Mouse (Mus musculus) erythroblast, embryonic 14.5 days (primary cell): Measurements from ENCODE around the gene Lta. TPM values are rescaled to one million over a fixed set of nuclear protein-coding genes. Genes with fewer than 3 reads are reported as not detected.

Experiments
- H3K27me3 ChIP-seq: 2 replicates; pipeline ENCODE4 v1.6.1; 2012; ENCODE audit warnings: inconsistent platforms; ENCODE audit not compliant: control insufficient read depth
- H3K36me3 ChIP-seq: 2 replicates; pipeline ENCODE4 v1.6.1; 2012; ENCODE audit warnings: mild to moderate bottlenecking, inconsistent platforms; ENCODE audit not compliant: control insufficient read depth
- H3K4me1 ChIP-seq: 2 replicates; pipeline ENCODE4 v1.6.1; 2012; ENCODE audit warnings: inconsistent platforms; ENCODE audit not compliant: control insufficient read depth
- H3K4me3 ChIP-seq: replicated peaks from 2 replicates; pipeline ENCODE3; 2012; ENCODE audit warnings: moderate library complexity, mild to moderate bottlenecking, inconsistent platforms
- H3K9me3 ChIP-seq: 2 replicates; pipeline ENCODE4 v1.6.1; 2012; ENCODE audit warnings: low read length, inconsistent platforms, mixed read lengths; ENCODE audit not compliant: control insufficient read depth
- GATA1 ChIP-seq: IDR thresholded peaks from 2 replicates; pipeline ENCODE4 v1.6.1; 2012; ENCODE audit warnings: low read length, inconsistent platforms, mixed read lengths
- TAL1 ChIP-seq: IDR thresholded peaks from 3 replicates; pipeline ENCODE4 v1.6.1; 2012; ENCODE audit warnings: low read length, inconsistent platforms, mixed read lengths
- polyA plus RNA-seq: library from polyadenylated mRNA; stranded (reverse); fragments of >175 nt; gene quantifications from 2 replicates; pipeline ENCODE4 v1.2.3, GENCODE M21; 2012

Lta gene
- polyA plus RNA-seq, 1 experiment: 0.03 TPM

DNA sequence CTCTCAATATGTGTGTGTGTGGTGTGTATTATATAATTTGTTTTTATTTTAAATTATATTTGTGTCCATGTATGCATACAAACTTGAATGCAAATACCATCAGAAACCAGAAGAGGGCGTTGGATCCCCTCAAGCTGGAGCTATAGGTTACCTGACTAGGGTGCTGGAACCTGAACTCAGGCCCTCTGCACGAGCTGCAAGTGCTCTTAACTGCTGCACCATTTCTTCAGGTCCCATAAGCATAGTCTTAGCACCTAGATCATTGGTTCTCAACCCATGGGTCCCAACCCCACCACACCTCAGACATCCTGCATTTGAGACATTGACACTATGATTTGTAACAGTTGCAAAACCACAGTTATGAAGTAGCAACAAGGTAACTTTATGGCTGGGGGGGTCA is 13.4 kb downstream of the Lta start:
- Histone ChIP-seq H3K36me3 (no peaks in the 10 kb centered on the region), H3K4me1 (peaks cover 15% of the 10 kb centered on the region), H3K9me3 (no peaks in the 10 kb centered on the region), H3K27me3 (peaks cover 34% of the 10 kb centered on the region), H3K4me3 (no peak overlapping the region)
- TF ChIP-seq GATA1 (no peak), TAL1 (no peak)

DNA sequence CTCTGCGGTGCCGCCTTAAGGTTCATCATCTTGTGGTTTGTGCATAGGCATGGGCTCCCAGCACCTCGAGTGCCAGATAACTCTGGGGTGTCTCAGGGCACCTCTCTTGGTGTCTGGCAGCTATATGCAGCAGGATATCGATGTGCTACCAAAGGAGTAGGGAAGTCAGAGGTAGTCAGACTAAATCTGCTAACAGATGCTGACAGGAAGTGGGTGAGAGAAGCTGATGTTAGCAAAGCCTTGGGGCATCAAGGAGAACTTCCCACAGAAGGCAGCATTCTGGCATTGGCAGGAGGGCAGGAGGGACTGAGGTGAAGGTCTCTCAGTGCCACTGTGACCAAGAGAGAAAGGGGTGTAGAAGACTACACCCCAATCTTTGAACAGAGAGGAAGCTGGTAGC is 15.1 kb downstream of the Lta start:
- no peaks in the 10 kb centered on the region for H3K36me3 ChIP-seq
- no peaks in the 10 kb centered on the region for H3K9me3 ChIP-seq
- H3K27me3 ChIP-seq: peaks cover 18% of the 10 kb centered on the region
- peaks cover 14% of the 10 kb centered on the region for H3K4me1 ChIP-seq
- TF ChIP-seq GATA1 (no peak), TAL1 (no peak)
- H3K4me3 ChIP-seq: no peak overlapping the region

DNA sequence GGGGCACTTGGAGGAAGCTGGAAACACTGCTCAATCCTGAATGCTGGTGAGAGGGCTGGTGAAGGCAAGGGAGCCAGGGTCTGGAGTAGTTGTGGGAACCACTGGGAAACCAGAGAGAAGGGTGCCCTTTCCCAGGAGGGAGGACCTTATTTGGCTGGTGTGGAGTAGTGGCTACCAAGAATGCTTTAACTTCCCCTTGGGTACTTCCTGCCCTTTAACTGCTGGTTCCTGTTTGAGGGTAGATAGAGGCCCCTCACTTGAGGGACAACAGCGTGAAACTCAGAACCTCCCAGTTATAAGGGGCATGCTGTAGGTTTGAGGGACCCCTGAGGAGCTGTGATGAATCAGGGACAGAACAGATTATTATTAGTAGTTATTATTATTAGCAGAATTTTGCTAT is 16.0 kb downstream of the Lta start:
- Histone ChIP-seq H3K4me1 (peaks cover 13% of the 10 kb centered on the region), H3K27me3 (peaks cover 9% of the 10 kb centered on the region), H3K9me3 (no peaks in the 10 kb centered on the region), H3K4me3 (no peak overlapping the region), H3K36me3 (no peaks in the 10 kb centered on the region)
- TF ChIP-seq TAL1 (no peak), GATA1 (no peak)

DNA sequence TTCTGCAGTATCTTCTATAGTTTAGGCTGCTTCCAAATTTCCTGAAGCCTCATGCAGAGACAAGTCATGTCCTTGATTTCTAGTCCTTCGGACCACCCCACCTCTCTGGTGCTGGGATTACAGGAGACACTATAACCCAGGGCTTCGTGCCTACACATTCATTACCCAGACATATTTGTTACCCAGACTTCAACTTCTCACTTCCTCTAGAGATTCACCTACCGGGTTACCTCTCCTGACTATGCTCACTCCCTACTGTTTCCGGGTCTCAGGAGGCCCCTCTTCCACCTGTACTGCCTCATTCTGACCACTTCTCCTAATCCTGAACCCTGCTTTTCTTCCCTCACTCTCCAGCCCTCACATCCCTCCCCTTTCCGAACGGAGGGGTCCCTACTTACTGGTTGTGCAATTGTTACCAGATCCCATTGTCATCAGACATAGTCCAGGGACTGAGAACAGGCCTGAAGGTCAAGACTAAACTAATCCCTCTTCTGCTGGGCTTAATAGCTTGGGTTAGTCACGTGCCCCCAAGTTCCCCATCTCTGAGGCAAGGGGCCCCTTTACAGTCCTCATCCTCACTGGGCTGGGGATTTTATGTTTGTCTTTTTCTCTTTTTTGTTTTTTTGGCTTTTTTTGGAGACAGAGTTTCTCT is 17.1 kb downstream of the Lta start, which contains the start of gene Lst1:
Lst1 (minus strand) TSS at position 481 of the 652 bp plus-strand sequence.
- Histone ChIP-seq H3K27me3 (peaks cover 4% of the 10 kb centered on the region), H3K9me3 (no peaks in the 10 kb centered on the region), H3K36me3 (no peaks in the 10 kb centered on the region), H3K4me3 (no peak within 1 kb of the TSS), H3K4me1 (peaks cover 13% of the 10 kb centered on the region)
- TF ChIP-seq TAL1: no peak
- TF ChIP-seq GATA1: no peak

DNA sequence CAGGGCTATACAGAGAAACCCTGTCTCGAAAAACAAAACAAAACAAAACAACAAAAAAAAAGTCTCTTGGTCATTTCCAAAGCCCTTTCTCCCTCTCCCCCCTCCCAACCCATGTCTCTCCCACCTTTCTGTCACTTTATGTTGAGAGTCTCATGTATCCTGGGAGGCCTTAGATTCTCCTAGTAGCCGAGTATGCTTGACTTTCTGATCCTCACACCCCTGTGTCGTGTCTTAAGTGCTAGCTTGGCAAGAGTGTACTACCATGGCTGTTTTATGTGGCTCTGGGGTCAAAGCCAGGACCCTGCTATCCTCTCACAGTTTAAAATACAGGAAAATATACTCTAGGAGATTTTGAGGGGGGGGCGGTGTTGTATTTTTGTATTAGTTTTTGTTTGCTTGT is 17.8 kb downstream of the Lta start:
- Histone ChIP-seq H3K4me3 (no peak overlapping the region), H3K4me1 (peaks cover 13% of the 10 kb centered on the region), H3K27me3 (no peaks in the 10 kb centered on the region; the same call in 1 of the 2 replicates), H3K9me3 (no peaks in the 10 kb centered on the region), H3K36me3 (no peaks in the 10 kb centered on the region)
- TF ChIP-seq GATA1 (no peak), TAL1 (no peak)

DNA sequence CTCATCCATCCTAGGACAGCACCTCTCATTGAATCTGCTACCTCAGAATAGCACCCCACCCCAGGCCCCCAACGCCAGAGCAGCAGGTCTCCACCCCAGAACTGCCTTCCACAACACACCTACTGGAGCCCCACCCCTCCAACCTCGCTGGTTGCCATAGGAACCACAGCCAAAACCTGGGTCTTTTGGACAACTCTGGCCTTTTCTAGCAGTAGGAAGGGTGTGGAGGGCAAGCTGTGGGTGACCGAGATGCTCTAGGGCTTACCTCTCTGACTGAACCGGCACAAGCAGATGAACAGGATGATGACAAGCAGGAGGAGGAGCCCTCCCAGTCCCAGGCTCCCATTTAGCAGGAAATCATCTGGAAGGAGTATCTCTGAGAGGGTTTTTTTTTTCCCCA is 18.5 kb downstream of the Lta start:
- no peaks in the 10 kb centered on the region for H3K9me3 ChIP-seq
- H3K4me3 ChIP-seq: peak overlapping the region; percentile 61
- H3K4me1 ChIP-seq: peaks cover 13% of the 10 kb centered on the region
- TF ChIP-seq GATA1: no peak
- TF ChIP-seq TAL1: no peak
- no peaks in the 10 kb centered on the region for H3K36me3 ChIP-seq
- no peaks in the 10 kb centered on the region; the same call in 1 of the 2 replicates for H3K27me3 ChIP-seq

DNA sequence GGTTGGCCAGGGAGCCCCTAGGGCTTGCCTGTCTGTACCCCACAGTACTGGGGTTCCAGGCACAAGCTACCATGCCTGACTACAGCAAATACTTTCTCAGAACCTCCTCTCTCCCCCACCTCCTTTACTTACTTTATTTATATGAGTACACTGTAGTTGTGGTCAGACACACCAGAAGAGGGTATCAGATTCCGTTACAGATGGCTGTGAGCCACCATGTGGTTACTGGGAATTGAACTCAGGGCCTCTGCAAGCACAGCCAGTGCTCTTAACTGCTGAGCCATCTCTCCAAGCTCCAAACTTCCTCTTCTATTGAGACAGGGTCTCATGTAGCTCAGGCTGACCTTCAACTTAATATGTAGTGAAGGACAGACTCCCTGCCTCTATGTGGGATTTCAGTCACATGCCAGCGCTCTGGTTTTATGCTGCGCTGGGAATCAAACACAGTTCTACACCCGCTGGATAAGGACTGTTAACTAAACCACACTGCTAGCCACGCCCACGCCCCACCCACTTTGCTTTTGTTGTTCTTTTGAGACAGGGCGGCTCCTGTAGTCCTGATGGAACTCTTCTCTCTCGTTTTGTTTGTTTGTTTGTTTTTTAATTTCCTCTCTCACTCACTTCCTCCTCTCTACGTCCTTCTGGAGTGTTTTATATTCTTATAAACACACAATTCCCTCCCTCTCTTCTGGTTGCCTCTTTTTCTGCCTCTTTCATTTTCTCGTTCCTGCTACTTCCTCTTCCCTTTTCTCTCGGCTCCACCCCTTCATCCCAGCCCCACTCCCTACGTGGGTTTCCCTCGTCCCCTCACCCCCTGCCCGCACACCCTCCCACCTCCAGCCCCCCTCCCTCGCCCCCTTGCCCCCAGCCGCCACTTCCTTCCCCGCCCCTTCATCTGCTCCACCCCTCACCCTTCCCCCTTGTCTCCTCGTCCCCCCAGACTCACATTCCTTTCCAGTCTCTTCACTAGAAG is 19.2 kb downstream of the Lta start:
- TF ChIP-seq GATA1: no peak
- no peak for TF ChIP-seq TAL1
- Histone ChIP-seq H3K27me3 (no peaks in the 10 kb centered on the region; the same call in 1 of the 2 replicates), H3K36me3 (no peaks in the 10 kb centered on the region), H3K4me3 (peak overlapping the region; percentile 61), H3K4me1 (peaks cover 13% of the 10 kb centered on the region), H3K9me3 (no peaks in the 10 kb centered on the region)

DNA sequence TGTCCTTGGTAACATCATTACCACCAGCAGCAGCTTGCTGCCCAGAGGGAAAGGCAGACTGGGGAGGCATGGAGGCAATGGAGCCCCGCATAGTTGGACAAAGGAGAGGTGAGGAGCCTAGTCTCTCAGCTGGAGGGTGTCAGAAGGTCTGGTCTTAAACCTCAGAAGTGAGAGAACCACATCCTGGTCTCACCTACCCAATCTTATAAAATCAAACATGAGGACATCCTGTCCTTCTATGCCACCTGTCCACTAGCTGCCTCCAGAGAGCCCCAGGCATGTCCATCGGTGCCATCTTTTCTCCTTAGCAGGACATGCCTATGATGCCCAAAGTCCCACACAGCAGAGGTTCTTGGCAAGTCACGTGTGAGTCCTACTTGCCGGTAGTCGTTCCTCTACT is 25.1 kb downstream of the Lta start:
- TF ChIP-seq GATA1: no peak
- TF ChIP-seq TAL1: no peak

DNA sequence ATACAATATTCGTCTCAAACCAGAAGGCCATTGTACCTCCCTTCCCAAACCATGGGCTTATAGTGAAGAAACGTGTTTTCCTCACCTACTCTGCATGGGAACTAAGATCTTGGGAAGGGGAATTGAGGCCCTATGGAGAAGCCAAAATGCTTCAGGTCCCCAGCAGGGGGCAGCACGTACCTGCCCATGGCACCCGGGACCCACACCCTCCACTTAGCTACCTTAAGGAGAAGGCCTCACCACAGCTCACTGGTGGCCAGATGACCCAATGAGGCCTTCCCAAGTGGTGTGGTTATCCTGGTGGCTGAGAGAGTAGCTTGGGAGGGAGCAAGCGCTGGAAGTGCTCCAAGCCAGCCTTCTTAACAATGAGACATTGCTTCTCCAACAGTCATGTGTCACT is 26.6 kb downstream of the Lta start:
- TF ChIP-seq GATA1: no peak
- TF ChIP-seq TAL1: no peak
- no peak overlapping the region for H3K4me3 ChIP-seq
- H3K36me3 ChIP-seq: no peaks in the 10 kb centered on the region
- no peaks in the 10 kb centered on the region for H3K27me3 ChIP-seq
- H3K9me3 ChIP-seq: no peaks in the 10 kb centered on the region
- no peaks in the 10 kb centered on the region; the same call in 1 of the 2 replicates for H3K4me1 ChIP-seq

More for the DNA sequence above, 25.1 kb downstream of the Lta start:
- no peak overlapping the region for H3K4me3 ChIP-seq
- H3K9me3 ChIP-seq: no peaks in the 10 kb centered on the region
- H3K36me3 ChIP-seq: no peaks in the 10 kb centered on the region
- no peaks in the 10 kb centered on the region; the same call in 1 of the 2 replicates for H3K4me1 ChIP-seq
- H3K27me3 ChIP-seq: no peaks in the 10 kb centered on the region

DNA sequence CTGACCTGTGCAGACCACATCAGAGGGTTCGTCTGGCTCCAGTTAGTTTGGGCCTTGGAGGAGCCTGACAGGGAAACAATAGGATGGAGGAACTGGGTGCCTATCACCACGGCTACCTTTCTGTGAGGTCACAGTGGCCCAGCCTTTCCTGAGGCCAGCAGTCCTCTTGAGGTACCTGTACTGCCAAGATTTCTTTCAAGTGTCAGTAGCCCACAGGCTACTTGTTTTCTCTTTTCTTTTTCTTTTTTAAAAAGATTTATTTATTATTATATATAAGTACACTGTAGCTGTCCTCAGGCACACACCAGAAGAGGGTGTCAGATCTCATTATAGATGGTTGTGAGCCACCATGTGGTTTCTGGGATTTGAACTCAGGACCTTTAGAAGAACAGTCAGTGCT is 29.2 kb downstream of the Lta start, which contains the start of gene Aif1:
Aif1 (minus strand) TSS at position 101 of the 400 bp plus-strand sequence.
- 0 out of 2 replicates have a peak, but pooled peaks cover 2% of the 10 kb centered on the region for H3K27me3 ChIP-seq
- TF ChIP-seq GATA1 (no peak), TAL1 (no peak)
- no peak within 1 kb of the TSS for H3K4me3 ChIP-seq
- no peaks in the 10 kb centered on the region for H3K9me3 ChIP-seq
- H3K4me1 ChIP-seq: no peaks in the 10 kb centered on the region; the same call in 1 of the 2 replicates
- H3K36me3 ChIP-seq: no peaks in the 10 kb centered on the region
